Mouse (Mus musculus): ENCODE data around the gene Cdc42bpa. TPM values are rescaled to one million over a fixed set of nuclear protein-coding genes. Genes with fewer than 3 reads are reported as not detected.

Gene Cdc42bpa
- total RNA-seq (2023) = 1.3 and 2.1 TPM in 2 replicates

DNA sequence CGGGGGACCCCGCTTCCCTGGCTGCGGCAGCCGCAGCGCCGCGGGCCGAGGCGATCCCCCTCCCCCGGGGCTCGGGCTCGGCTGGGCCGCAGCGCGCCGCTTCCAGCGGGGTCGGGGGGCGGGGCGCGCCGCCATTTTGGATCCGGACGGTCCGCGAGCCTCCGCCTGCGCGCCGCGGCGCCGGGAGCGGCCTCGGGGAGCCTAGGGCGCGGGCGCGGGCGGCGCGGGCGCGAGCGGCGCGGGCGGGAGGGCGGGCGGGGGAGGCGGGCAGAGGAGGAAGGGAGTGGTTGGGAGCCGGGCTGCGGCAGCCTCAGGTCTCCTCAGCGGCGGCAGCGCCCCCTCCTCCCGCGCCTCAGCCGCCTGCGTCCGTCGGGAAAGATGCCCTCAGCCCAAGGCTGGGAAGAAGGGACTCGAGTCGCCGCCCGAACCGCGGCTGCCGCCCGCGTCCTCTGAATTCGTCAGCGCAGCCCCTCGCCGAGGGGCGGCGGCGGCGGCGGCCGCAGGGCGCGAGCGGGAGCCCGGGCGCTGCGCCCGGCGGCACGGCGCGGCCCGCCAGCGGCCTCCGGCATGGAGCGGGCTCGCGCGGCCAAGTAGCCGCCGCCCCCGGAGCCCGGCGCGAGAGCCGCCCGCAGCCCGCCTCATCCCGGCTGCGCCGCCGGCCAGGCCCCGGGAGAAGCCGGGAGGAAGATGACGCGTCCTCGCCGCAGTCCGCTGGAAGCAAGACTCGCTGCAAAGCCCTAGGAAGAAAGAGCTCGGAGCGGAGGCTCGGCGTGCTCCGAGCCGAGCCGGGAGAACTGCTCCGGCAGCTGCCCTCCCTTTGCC, at the start of gene Cdc42bpa:
Gene Cdc42bpa, plus strand, starts transcription at position 752 of the 822 bp plus-strand sequence.

DNA sequence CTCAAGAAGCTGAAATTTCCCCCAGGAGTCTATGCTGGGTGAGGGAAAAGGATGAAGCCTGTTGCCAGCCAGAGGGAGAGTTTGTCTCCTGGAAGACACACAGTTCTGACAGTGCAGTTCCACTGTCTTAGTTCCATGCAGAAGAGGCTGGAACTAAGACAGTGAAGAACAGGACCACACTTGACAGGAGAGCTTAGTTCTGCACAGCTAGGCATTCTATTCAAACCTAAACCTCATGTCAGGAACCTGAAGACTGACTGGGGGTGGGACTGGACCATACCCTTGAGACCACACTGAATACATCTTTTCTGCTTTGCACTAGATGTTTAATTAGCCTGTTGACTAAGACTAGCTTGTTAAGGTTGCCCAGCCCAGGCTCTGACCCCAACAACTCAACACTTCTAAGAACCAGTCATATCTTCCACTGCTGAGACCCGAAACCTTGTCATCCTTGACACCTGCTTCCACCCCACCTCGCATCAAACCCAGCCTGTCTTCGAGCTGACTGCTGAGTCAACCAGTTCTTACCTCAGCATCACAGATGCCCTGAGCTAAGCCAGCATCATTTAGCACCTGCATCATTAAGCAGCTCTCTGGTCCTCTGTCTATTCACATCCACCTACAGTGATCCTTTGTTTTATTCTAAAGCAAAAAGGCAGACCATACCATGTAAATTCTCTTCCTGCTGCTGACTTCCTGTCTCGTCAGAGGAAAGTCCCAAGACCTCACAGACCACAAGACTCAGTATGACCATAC, 238.9 kb downstream of the Cdc42bpa start, which contains the start of gene Coq8a:
Gene Coq8a, minus strand, starts transcription at position 644 of the 756 bp plus-strand sequence.

Other genes with a start within 250 kb of the Cdc42bpa start
- not detected in 2 replicates for gene Kif28, start 215.2 kb upstream of the Cdc42bpa start, total RNA-seq (2023)
- gene Gm10518, start 157.1 kb upstream of the Cdc42bpa start, total RNA-seq (2023) = 0.35 TPM in 1 of 2 replicates, not detected in the other
- gene Ahctf1, start 156.8 kb upstream of the Cdc42bpa start, total RNA-seq (2023) = 72.5 and 107 TPM in 2 replicates
- 4.6 and 6.9 TPM in 2 replicates for gene Coq8a, start 239.1 kb downstream of the Cdc42bpa start, total RNA-seq (2023)